Mouse (Mus musculus) left cerebral cortex, adult 9 months (tissue): Measurements from ENCODE around the gene Zfp523.
"Not testable (repeated sequence)": the region's sequence is repeated elsewhere in the genome, so short reads cannot be mapped to it uniquely, and the experiment has no call there.

Source experiments
- DNase-seq, 2 experiments: peaks; one replicate each; pipeline ENCODE4 v3.0.0; 2022; ENCODE audit warnings: low spot score in 2 of 2

Gene Zfp523

GRCm38 (mm10) chr17:28209457-28210110 lies 32.7 kb downstream of the Zfp523 start:
- no peak for DNase-seq

- no peak for DNase-seq
Observed at GRCm38 (mm10) chr17:28211921-28212341, 35.0 kb downstream of the Zfp523 start.

GRCm38 (mm10) chr17:28212391-28212790 lies 35.5 kb downstream of the Zfp523 start:
- no peak for DNase-seq

GRCm38 (mm10) chr17:28213236-28213635 lies 36.3 kb downstream of the Zfp523 start:
- no peak for DNase-seq

- DNase-seq, result no peak
Observed at GRCm38 (mm10) chr17:28216791-28217190, 39.9 kb downstream of the Zfp523 start.

GRCm38 (mm10) chr17:28217721-28218649 lies 41.1 kb downstream of the Zfp523 start:
- DNase-seq, result no peak

GRCm38 (mm10) chr17:28222463-28222862 lies 45.5 kb downstream of the Zfp523 start:
- DNase-seq, result not testable (repeated sequence)

- DNase-seq, result peak; percentile 75 to 89
Observed at GRCm38 (mm10) chr17:28223561-28224391, 46.8 kb downstream of the Zfp523 start.

GRCm38 (mm10) chr17:28224615-28225014 lies 47.7 kb downstream of the Zfp523 start:
- no peak for DNase-seq

- DNase-seq, result peak; percentile 88 to 94
Observed at GRCm38 (mm10) chr17:28226014-28226413, 49.1 kb downstream of the Zfp523 start.

- DNase-seq, result no peak
Observed at GRCm38 (mm10) chr17:28230486-28230885, 53.6 kb downstream of the Zfp523 start.

- no peak for DNase-seq
Observed at GRCm38 (mm10) chr17:28231026-28231736, 54.3 kb downstream of the Zfp523 start.

GRCm38 (mm10) chr17:28232475-28233060 lies 55.6 kb downstream of the Zfp523 start, which contains the start of gene Ppard:
Gene Ppard (plus strand): TSS chr17:28232700.
- DNase-seq, result peak; percentile 84 to 97

GRCm38 (mm10) chr17:28233091-28233731 lies 56.3 kb downstream of the Zfp523 start:
- no peak for DNase-seq

- DNase-seq, result no peak
Observed at GRCm38 (mm10) chr17:28234641-28235040, 57.7 kb downstream of the Zfp523 start.

GRCm38 (mm10) chr17:28235982-28236635 lies 59.2 kb downstream of the Zfp523 start:
- peak in 1 of 2 experiments; percentile 31 for DNase-seq

GRCm38 (mm10) chr17:28236636-28237015 lies 59.7 kb downstream of the Zfp523 start:
- DNase-seq, result no peak

GRCm38 (mm10) chr17:28237362-28237761 lies 60.4 kb downstream of the Zfp523 start:
- DNase-seq, result no peak

- DNase-seq, result no peak
Observed at GRCm38 (mm10) chr17:28237874-28238273, 60.9 kb downstream of the Zfp523 start.

GRCm38 (mm10) chr17:28240846-28241245 lies 63.9 kb downstream of the Zfp523 start:
- no peak for DNase-seq
